11 mouse cellular contexts compared by ENCODE assay signal in the genomic region with DNA sequence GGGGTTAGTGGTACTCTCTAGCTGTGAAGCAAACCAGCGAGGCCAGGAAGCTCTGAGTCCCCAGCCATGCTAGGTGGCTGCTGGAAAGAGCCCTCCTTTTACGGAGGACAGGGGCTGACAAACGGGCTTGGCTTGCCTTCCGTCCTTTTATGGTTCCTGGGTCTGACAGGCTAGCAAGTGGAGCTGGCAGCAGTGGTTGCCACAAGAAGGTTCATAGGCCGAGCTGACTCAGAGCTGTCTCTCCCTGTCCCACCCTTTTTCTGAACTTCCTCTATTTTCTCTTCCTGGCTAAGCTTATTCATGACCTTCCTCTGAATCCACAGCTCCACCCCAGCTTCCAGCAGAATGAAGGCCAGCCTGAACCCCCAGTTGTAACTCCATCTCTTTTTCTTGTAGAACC. TPM values are rescaled to one million over a fixed set of nuclear protein-coding genes. Genes with fewer than 3 reads are reported as not detected.
DNase-seq lines count a peak whose midpoint lies in the region; ATAC-seq and TF ChIP-seq lines count a peak whose summit lies in the region.
"Had no signal": no experiment of that assay in that cellular context is flagged by ENCODE, and none has a peak within 500 bp of the region (broad histone marks: within the 10 kb centered on the region; RNA-seq: fewer than 3 reads in every experiment).

No protein-coding gene starts in this region.

- peaks cover 30% of the 10 kb centered on the region for H3K4me1 ChIP-seq in liver, adult 2 months (ENCODE audit: control insufficient read depth, insufficient read depth, low read length)
- H3K4me1 ChIP-seq in intestine, embryonic 15.5 days (replicated peaks), result peaks cover 21% of the 10 kb centered on the region
- H3K4me1 ChIP-seq in cerebellum, adult 2 months (ENCODE audit: control insufficient read depth, insufficient read depth, low read length), result peaks cover 30% of the 10 kb centered on the region

- TF ChIP-seq CTCF in liver, adult 2 months (IDR thresholded peaks at IDR 0.05; ENCODE audit: low read depth, low read length), result no peak
- TF ChIP-seq CTCF in cerebellum, adult 2 months (IDR thresholded peaks at IDR 0.05; ENCODE audit: borderline replicate concordance, insufficient read depth, low read depth, low read length), result no peak
- no peak for TF ChIP-seq CTCF in left cerebral cortex, adult 2 months (IDR thresholded peaks at IDR 0.05)

- H3K4me3 ChIP-seq in liver, adult 2 months (ENCODE audit: insufficient read depth, low read depth, low read length), result no peak overlapping the region
- no peak overlapping the region for H3K4me3 ChIP-seq in intestine, embryonic 15.5 days (replicated peaks)
- H3K4me3 ChIP-seq in cerebellum, adult 2 months (replicated peaks; ENCODE audit: insufficient read depth, low read depth, low read length), result no peak overlapping the region
- H3K4me3 ChIP-seq in left cerebral cortex, adult 2 months, result no peak overlapping the region
- H3K4me3 ChIP-seq: hindbrain, embryonic 12.5 days had no signal

- H3K4me2 ChIP-seq in intestine, embryonic 15.5 days (replicated peaks), result peak overlapping the region; percentile 27; the same call in 1 of the 2 replicates
- H3K4me2 ChIP-seq: hindbrain, embryonic 12.5 days; midbrain, embryonic 11.5 days had no signal

- ATAC-seq in intestine, embryonic 15.5 days, result peak; percentile 26
- peak; percentile 48 for ATAC-seq in monocyte, adult 5-6 weeks (replicated peaks; ENCODE audit: insufficient number of reproducible peaks, low FRiP score, low TSS enrichment, poor library complexity, severe bottlenecking)

- no peaks in the 10 kb centered on the region for H3K27me3 ChIP-seq in liver, adult 2 months (ENCODE audit: control insufficient read depth, insufficient read depth, low read length)
- H3K27me3 ChIP-seq in intestine, embryonic 15.5 days (replicated peaks), result no peaks in the 10 kb centered on the region
- H3K27me3 ChIP-seq in cerebellum, adult 2 months (ENCODE audit: control insufficient read depth, insufficient read depth, low read length), result no peaks in the 10 kb centered on the region
- H3K27me3 ChIP-seq: hindbrain, embryonic 12.5 days had no signal

- H3K9me3 ChIP-seq in intestine, embryonic 15.5 days, result no peaks in the 10 kb centered on the region
- H3K9me3 ChIP-seq: hindbrain, embryonic 12.5 days had no signal

- 77% methylated on average over 5 of the region's 5 CpGs for WGBS in liver, adult 2 months
- 57% methylated on average over 5 of the region's 5 CpGs for WGBS in intestine, embryonic 15.5 days
- WGBS in cerebellum, adult 2 months, result 86% methylated on average over 5 of the region's 5 CpGs

- TF ChIP-seq POLR2A in liver, adult 2 months (IDR thresholded peaks at IDR 0.05; ENCODE audit: extremely low read depth, insufficient read depth, low read length), result no peak
- no peak for TF ChIP-seq POLR2A in cerebellum, adult 2 months (IDR thresholded peaks at IDR 0.05; ENCODE audit: borderline replicate concordance, insufficient read depth, low read length)

- intact Hi-C loops in left cerebral cortex, adult 2 months (cut with DNase I), result no loop called here

- no peak for DNase-seq in liver, adult 2 months (ENCODE audit: extremely low read depth, low read depth, low spot score)
- DNase-seq in liver (no peak), MEL-GATA-1-ER (ENCODE audit: extremely low read depth, low read depth) (peak; percentile 77)
- DNase-seq in ovary, postnatal 14 days (ENCODE audit: low spot score), result no peak
- DNase-seq in cerebellum, adult 2 months, result no peak
- DNase-seq in left cerebral cortex, adult 2 months (ENCODE audit: extremely low spot score in 1 of 2, low spot score in 2 of 2), result no peak
- DNase-seq: kidney, postnatal 25 days had no signal

- peak overlapping the region; percentile 15 for H3K27ac ChIP-seq in liver, adult 2 months (replicated peaks; ENCODE audit: insufficient read depth, low read depth, low read length)
- H3K27ac ChIP-seq in intestine, embryonic 15.5 days, result peak overlapping the region; percentile 73
- no peak overlapping the region for H3K27ac ChIP-seq in cerebellum, adult 2 months (ENCODE audit: insufficient read depth, low read length)
- H3K27ac ChIP-seq in left cerebral cortex, adult 2 months, result no peak overlapping the region
- H3K27ac ChIP-seq: hindbrain, embryonic 12.5 days had no signal

- H3K79me2 ChIP-seq in liver, adult 2 months (ENCODE audit: control insufficient read depth, insufficient read depth, low read length), result peaks cover 23% of the 10 kb centered on the region; the same call in 1 of the 2 replicates

- peaks cover 4% of the 10 kb centered on the region; the same call in 1 of the 2 replicates for H3K36me3 ChIP-seq in liver, adult 2 months (ENCODE audit: control insufficient read depth, insufficient read depth, low read length)
- peaks cover 21% of the 10 kb centered on the region; the same call in 1 of the 2 replicates for H3K36me3 ChIP-seq in intestine, embryonic 15.5 days

- H3K9ac ChIP-seq in liver, adult 2 months (ENCODE audit: low read depth, low read length), result no peak overlapping the region
- H3K9ac ChIP-seq in intestine, embryonic 15.5 days, result no peak overlapping the region
- H3K9ac ChIP-seq: hindbrain, embryonic 12.5 days had no signal

RNA-seq across cellular contexts. Expression of a gene that starts 4.7 kb away (rescaled TPM):
- 19.7 and 21.0 TPM in 2 replicates for total RNA-seq in liver, adult 2 months (2014; rRNA removed)
- polyA plus RNA-seq in liver, adult 2 months (2012; rRNA removed), result 24.6 and 28.9 TPM in 2 replicates
- 92.3 and 102 TPM in 2 replicates for polyA plus RNA-seq in intestine, embryonic 15.5 days (2015; fragmentation: Nextera tagmentation; extraction: Ambion mirVana)
- 113 to 174 TPM (median 147 TPM) in 3 replicates for total RNA-seq in monocyte, adult 5-6 weeks (2017)
- polyA plus RNA-seq in cerebellum, adult 2 months (2012; rRNA removed), result 295 and 319 TPM in 2 replicates
- 100 to 1,000 TPM; 329 to 332 TPM for total RNA-seq in left cerebral cortex, adult 2 months (2021)

RNA-seq across cellular contexts. Expression of a gene that starts 38.2 kb away (rescaled TPM):
- total RNA-seq in liver, adult 2 months (2014; rRNA removed), result 12.3 and 13.4 TPM in 2 replicates
- polyA plus RNA-seq in liver, adult 2 months (2012; rRNA removed), result 12.2 and 17.2 TPM in 2 replicates
- polyA plus RNA-seq in intestine, embryonic 15.5 days (2015; fragmentation: Nextera tagmentation; extraction: Ambion mirVana), result 17.6 and 19.4 TPM in 2 replicates
- 68.4 to 82.5 TPM (median 80.2 TPM) in 3 replicates for total RNA-seq in monocyte, adult 5-6 weeks (2017)
- polyA plus RNA-seq in cerebellum, adult 2 months (2012; rRNA removed), result 81.3 and 87.4 TPM in 2 replicates
- 10 to 100 TPM; 41.0 to 42.7 TPM for total RNA-seq in left cerebral cortex, adult 2 months (2021)

RNA-seq across cellular contexts. Expression of a gene that starts 57.7 kb away (rescaled TPM):
- total RNA-seq in liver, adult 2 months (2014; rRNA removed), result 15.6 and 17.9 TPM in 2 replicates
- 17.0 and 21.5 TPM in 2 replicates for polyA plus RNA-seq in liver, adult 2 months (2012; rRNA removed)
- 48.6 and 50.0 TPM in 2 replicates for polyA plus RNA-seq in intestine, embryonic 15.5 days (2015; fragmentation: Nextera tagmentation; extraction: Ambion mirVana)
- total RNA-seq in monocyte, adult 5-6 weeks (2017), result 93.0 to 115 TPM (median 97.0 TPM) in 3 replicates
- 26.9 and 28.5 TPM in 2 replicates for polyA plus RNA-seq in cerebellum, adult 2 months (2012; rRNA removed)
- 10 to 100 TPM; 25.2 to 26.6 TPM for total RNA-seq in left cerebral cortex, adult 2 months (2021)

Comparison
In these comparisons a context has a peak if more than half of its experiments do, and no peak if none do; other contexts are left out.
1. H3K27ac ChIP-seq: peak in liver, adult 2 months (single experiment) and intestine, embryonic 15.5 days (single experiment); none in cerebellum, adult 2 months (single experiment) and left cerebral cortex, adult 2 months (single experiment).